Mouse (Mus musculus): Measurements from ENCODE around the gene Ubl4b.

DNA sequence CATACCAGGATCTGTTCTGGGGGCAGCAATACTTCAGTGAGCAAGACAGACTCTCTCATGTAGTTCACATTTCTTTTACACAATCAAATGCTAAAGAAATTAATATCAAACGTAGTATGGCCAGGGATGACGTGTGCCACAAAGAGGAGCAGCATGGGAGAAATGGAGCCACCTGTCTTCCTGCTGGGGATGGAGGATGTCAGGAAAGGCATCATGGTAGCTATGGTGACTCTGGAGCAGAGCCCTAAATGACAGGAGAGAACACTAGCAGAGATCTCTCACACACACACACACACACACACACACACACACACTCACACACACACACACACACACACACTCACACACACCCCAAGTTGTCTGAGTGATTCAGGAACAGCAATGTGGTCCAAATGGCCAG is 51.2 kb downstream of the Ubl4b start:
- TF ChIP-seq REST (IDR thresholded peaks at IDR 0.05; ENCODE audit: insufficient read depth, insufficient read length) (no peak), POLR2A (IDR thresholded peaks at IDR 0.05; ENCODE audit: insufficient read length, low read depth) (no peak), MYOG (IDR thresholded peaks at IDR 0.05; ENCODE audit: control insufficient read depth in 1 of 3, insufficient read depth in 1 of 3, insufficient read length in 2 of 3, low read depth in 2 of 3) (no peak), E2F4 (IDR thresholded peaks at IDR 0.05; ENCODE audit: insufficient read depth) (no peak), CEBPB (IDR thresholded peaks at IDR 0.05; ENCODE audit: insufficient read depth, poor library complexity, severe bottlenecking) (no peak), SRF (IDR thresholded peaks at IDR 0.05; ENCODE audit: control insufficient read depth, insufficient read length, low read depth) (no peak), USF1 (IDR thresholded peaks at IDR 0.05; ENCODE audit: low read depth) (no peak)

Measured in myocyte (in vitro differentiated cells).